Mouse (Mus musculus) cerebellum, adult 9-10 months (tissue): Measurements from ENCODE around the gene Ctcf.
A peak's percentile ranks its signal among the peaks of the same experiment; 100 is the strongest.

Source experiments
- DNase-seq: peaks from one replicate; pipeline ENCODE4 v3.0.0; 2022

Ctcf gene

GRCm38 (mm10) chr8:105702731-105703415 lies 66.5 kb downstream of the Ctcf start:
- DNase-seq: peak; percentile 72

DNA sequence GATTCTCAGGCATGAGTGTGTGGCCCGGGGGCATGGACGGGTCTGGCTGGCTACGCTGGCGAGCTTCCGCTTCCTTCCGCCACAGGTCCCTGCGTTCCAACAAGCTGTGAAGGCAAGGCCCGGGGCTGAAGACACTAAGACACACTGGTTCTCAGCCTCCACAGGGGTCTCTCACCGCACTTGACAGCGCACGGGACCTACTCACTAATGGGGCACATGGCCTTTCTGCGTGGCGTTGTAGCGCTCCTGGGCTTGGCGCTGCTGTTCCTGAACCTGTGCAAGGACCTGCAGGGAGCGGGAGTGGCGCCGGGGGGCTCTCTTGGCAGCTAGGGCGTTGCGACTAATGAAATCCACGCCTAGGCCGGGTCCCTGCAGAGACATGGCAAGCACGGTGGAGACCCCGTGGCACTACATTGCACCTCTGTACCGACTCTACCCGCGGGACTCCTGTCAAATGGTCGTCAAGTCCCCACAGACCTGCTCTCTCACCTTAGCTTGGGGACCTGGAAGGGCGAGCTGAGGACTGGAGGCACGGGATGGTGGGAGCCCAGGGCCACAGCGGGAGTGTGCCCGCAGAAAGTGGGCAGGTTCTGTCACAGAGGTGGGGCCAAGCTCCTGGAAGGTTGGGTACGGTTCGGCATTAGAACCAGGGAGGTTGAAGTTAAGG lies 67.9 kb downstream of the Ctcf start:
- peak; percentile 73 for DNase-seq

DNA sequence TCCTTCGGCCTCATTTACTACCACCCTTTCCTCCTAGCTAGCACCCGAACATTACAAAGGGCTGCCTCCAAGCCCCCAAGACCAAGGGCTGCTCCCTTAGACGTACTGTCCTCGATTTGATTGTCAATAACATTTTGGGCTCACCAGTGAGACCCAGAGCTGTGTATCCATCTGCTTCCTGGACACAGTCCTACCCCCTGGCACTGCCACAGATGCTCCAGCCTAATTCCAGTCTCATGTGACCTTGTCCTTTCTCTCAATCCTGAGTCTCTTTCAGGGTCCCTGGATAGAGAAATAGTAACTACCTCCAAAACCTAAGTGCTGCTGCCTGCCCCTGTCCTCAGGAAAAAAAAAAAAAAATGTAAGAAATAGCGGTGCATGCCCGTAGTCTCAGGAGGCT lies 68.6 kb downstream of the Ctcf start:
- DNase-seq: peak; percentile 94

GRCm38 (mm10) chr8:105706426-105706825 lies 70.1 kb downstream of the Ctcf start:
- DNase-seq: peak; percentile 63

GRCm38 (mm10) chr8:105707498-105708403 lies 71.4 kb downstream of the Ctcf start, which contains the start of the genes 4933405L10Rik and Enkd1:
Gene 4933405L10Rik (plus strand): TSS chr8:105707655.
Gene Enkd1 (minus strand): TSS chr8:105708210.
- peak; percentile 93 for DNase-seq

- peak; percentile 60 for DNase-seq
These were observed 72.3 kb downstream of the Ctcf start for GRCm38 (mm10) chr8:105708675-105709074.

DNA sequence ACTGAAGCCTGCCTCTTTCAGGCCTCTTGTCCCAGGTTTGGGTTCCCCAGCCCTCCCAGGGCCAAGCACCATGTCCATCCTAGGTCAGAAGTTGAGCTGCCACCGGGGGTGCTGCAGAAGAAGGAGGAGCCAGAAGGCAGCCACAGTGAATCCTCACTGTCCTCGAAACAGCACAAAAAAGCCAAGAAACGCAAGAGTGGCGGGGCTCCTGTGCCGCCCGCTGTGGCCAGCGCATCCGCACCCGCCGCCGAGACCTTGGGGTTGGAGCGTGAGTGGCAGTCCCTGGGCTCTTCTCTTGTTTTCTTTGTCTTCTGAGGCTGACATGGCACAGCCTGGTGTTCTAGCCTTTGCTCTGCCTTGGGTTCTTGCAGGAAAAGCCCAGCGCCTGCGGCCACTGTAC lies 72.9 kb downstream of the Ctcf start:
- peak; percentile 47 for DNase-seq

- DNase-seq: no peak
These were observed 75.9 kb downstream of the Ctcf start for GRCm38 (mm10) chr8:105712286-105712685.

DNA sequence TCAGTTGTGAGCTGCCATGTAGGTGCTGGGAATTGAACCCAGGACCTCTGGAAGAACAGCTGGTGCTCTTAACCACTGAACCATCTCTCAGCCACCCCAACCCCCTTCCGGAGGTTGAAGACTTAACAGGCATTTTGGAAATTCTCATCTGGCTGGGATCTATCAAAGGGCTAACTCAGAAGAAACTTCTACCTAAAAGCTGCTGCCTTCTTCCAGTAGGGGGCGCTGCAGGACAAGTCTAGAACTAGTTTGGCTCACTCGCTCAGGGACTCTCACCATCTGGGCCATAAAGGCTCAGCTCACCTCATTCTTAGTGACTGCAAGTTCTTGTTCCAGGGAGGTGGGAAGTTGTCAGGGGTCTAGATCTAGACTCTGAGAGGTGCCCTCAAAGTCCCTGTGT lies 77.8 kb downstream of the Ctcf start:
- peak; percentile 91 for DNase-seq

- no peak for DNase-seq
These were observed 78.7 kb downstream of the Ctcf start for GRCm38 (mm10) chr8:105715042-105715441.

GRCm38 (mm10) chr8:105716302-105716945 lies 80.1 kb downstream of the Ctcf start:
- DNase-seq: no peak

GRCm38 (mm10) chr8:105719637-105720036 lies 83.3 kb downstream of the Ctcf start:
- DNase-seq: no peak

DNA sequence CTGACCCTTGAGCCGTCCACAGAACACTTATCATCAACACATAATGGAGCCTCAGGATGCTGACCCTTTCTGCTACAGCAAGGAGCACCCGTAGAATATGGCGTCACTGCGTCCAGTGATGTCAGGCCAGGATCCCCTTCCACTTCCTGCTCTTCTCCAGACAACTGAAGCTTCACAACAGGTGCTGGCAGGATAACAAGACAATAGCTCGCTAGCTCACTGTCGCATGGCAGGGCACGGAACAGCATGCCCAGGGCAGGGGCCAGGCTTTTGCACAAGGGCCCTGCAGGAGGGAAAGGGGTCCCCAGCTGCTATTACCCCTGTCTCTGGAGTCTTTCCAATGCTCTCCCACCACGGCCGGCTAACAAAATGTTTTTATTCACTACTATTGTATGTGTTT lies 86.5 kb downstream of the Ctcf start:
- no peak for DNase-seq

DNA sequence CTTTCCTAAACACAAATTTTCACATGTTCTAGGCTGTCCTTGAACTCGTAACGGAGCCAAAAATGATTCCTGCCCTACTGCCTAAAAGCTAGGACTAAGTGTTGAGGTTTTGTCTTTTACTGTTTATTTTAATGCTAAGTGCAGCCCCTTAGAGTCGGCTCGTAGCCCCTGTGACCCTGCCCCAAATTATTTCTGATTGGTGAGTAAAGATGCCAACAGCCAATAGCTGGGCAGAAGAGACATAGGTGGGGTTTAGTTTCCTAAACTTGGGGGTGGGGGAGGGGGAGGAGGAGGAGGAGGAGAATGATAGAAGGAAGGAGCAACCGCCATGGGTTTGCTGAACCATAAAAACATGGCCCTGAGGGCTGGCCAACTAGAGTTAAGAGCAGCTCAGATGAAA lies 89.4 kb downstream of the Ctcf start:
- DNase-seq: no peak

- DNase-seq: no peak
These were observed 91.2 kb downstream of the Ctcf start for GRCm38 (mm10) chr8:105727397-105728124.

DNA sequence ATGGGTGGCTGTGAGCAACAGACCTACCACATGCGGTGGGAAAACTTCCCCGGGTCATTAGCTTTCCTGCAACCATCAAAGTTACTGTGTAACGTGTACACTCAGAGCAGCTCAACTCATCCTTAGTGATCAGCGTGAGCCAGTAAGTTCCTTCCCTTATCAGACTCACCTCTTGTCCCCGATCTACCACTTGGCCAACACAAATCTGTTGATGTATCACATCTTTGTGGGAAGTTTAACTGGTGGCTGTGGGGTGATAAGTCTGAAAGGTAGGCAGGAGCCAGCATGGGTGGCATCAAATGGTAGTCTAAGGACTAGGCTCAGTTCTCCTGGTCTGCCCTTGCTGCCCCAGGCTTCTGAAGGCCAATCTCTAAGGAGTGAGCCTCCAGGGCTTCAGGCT lies 95.8 kb downstream of the Ctcf start:
- DNase-seq: no peak
